Mouse (Mus musculus) lung, embryonic 16.5 days (tissue): ENCODE results near the gene Grk6. TPM values are rescaled to one million over a fixed set of nuclear protein-coding genes. Genes with fewer than 3 reads are reported as not detected.

Experiments used
- ATAC-seq: fragments of 200-750 bp; cut with Nextera tagmentation; 2 replicates; pipeline ENCODE4 v1.8.0; 2017; ENCODE audit warnings: low read depth, mild to moderate bottlenecking, moderate library complexity
- H3K27ac ChIP-seq: fragments of 300-500 bp; sonication (generic); 2 replicates; pipeline ENCODE4 v1.5.1; 2014; ENCODE audit warnings: mild to moderate bottlenecking, control low read depth, low read length
- H3K27me3 ChIP-seq: fragments of 300-500 bp; sonication (generic); 2 replicates; pipeline ENCODE4 v1.6.1; 2014; ENCODE audit warnings: low read depth, low read length, mixed read lengths; ENCODE audit not compliant: control insufficient read depth, insufficient read depth
- H3K36me3 ChIP-seq: fragments of 300-500 bp; sonication (generic); 2 replicates; pipeline ENCODE4 v1.6.1; 2014; ENCODE audit warnings: low read length; ENCODE audit not compliant: control insufficient read depth, insufficient read depth
- H3K4me1 ChIP-seq: fragments of 300-500 bp; sonication (generic); replicated peaks from 2 replicates; pipeline ENCODE4 v1.6.1; 2014; ENCODE audit warnings: low read length, mixed read lengths; ENCODE audit not compliant: control insufficient read depth, insufficient read depth
- H3K4me2 ChIP-seq: fragments of 300-500 bp; sonication (generic); 2 replicates; pipeline ENCODE4 v1.6.1; 2014; ENCODE audit warnings: low read depth, low read length, control low read depth
- H3K4me3 ChIP-seq: fragments of 300-500 bp; sonication (generic); 2 replicates; pipeline ENCODE4 v1.5.1; 2014; ENCODE audit warnings: mild to moderate bottlenecking, low read length, control low read depth
- H3K9ac ChIP-seq: fragments of 300-500 bp; sonication (generic); 2 replicates; pipeline ENCODE4 v1.6.1; 2014; ENCODE audit warnings: low read length, control low read depth
- H3K9me3 ChIP-seq: fragments of 300-500 bp; sonication (generic); 2 replicates; pipeline ENCODE4 v1.6.1; 2016; ENCODE audit warnings: low read length; ENCODE audit not compliant: control insufficient read depth
- WGBS: fragments of 180-500 bp; shearing (Covaris S2); extraction: QIAGEN DNeasy Blood & Tissue Kit; methylation state at CpG from one replicate; pipeline ENCODE4 v1.1.7; 2014; 5-methylcytosine and 5-hydroxymethylcytosine counted together
- polyA plus RNA-seq: library from polyadenylated mRNA; unstranded; fragments of >200 nt; fragmentation: Nextera tagmentation; extraction: Ambion mirVana; gene quantifications from 2 replicates; pipeline ENCODE4 v1.2.1, GENCODE M21; 2015

Grk6 gene
- polyA plus RNA-seq, 1 experiment from 2014 or later, result 15.5 TPM

- H3K9me3 ChIP-seq, result no peaks in the 10 kb centered on the region
- no peak overlapping the region for H3K4me2 ChIP-seq
- no peak for ATAC-seq
- H3K4me3 ChIP-seq, result no peak overlapping the region
- H3K4me1 ChIP-seq, result peaks cover 4% of the 10 kb centered on the region
- no peak overlapping the region for H3K27ac ChIP-seq
- whole genome bisulfite sequencing, result 77% methylated on average over 10 of the region's 10 CpGs
- no peaks in the 10 kb centered on the region for H3K27me3 ChIP-seq
- H3K36me3 ChIP-seq, result peaks cover 41% of the 10 kb centered on the region
- H3K9ac ChIP-seq, result no peak overlapping the region
Observed at GRCm38 (mm10) chr13:55451296-55451695, 6.4 kb downstream of the Grk6 start.

- 90% methylated on average over 16 of the region's 16 CpGs for WGBS
- Histone ChIP-seq H3K27me3 (no peaks in the 10 kb centered on the region), H3K36me3 (peaks cover 45% of the 10 kb centered on the region), H3K9me3 (no peaks in the 10 kb centered on the region), H3K27ac (no peak overlapping the region), H3K4me2 (no peak overlapping the region), H3K4me3 (no peak overlapping the region), H3K9ac (no peak overlapping the region), H3K4me1 (no peaks in the 10 kb centered on the region; the same call in 1 of the 2 replicates)
- ATAC-seq, result peak; percentile 37; the same call in 1 of the 2 replicates
Observed at GRCm38 (mm10) chr13:55451785-55452549, 7.1 kb downstream of the Grk6 start.

GRCm38 (mm10) chr13:55462965-55463364 is 18.1 kb downstream of the Grk6 start:
- Histone ChIP-seq H3K36me3 (peaks cover 15% of the 10 kb centered on the region), H3K27ac (no peak overlapping the region), H3K9me3 (no peaks in the 10 kb centered on the region), H3K9ac (no peak overlapping the region), H3K4me2 (no peak overlapping the region), H3K4me3 (no peak overlapping the region), H3K27me3 (no peaks in the 10 kb centered on the region), H3K4me1 (peaks cover 16% of the 10 kb centered on the region)
- 37% methylated on average over 2 of the region's 2 CpGs for WGBS
- ATAC-seq, result no peak

GRCm38 (mm10) chr13:55463399-55464026 is 18.6 kb downstream of the Grk6 start:
- 11% methylated on average over 14 of the region's 14 CpGs for WGBS
- peak; percentile 8; the same call in 1 of the 2 replicates for ATAC-seq
- no peaks in the 10 kb centered on the region for H3K9me3 ChIP-seq
- H3K4me2 ChIP-seq, result peak overlapping the region; percentile 99
- H3K27me3 ChIP-seq, result no peaks in the 10 kb centered on the region
- H3K9ac ChIP-seq, result peak overlapping the region; percentile 78
- peak overlapping the region; percentile 68 for H3K4me3 ChIP-seq
- peaks cover 12% of the 10 kb centered on the region for H3K36me3 ChIP-seq
- no peak overlapping the region for H3K27ac ChIP-seq
- H3K4me1 ChIP-seq, result peaks cover 16% of the 10 kb centered on the region

- Histone ChIP-seq H3K27ac (no peak within 1 kb of the TSS), H3K27me3 (no peaks in the 10 kb centered on the region)
- peak; percentile 59 for ATAC-seq
Observed at GRCm38 (mm10) chr13:55464027-55464884, 19.4 kb downstream of the Grk6 start, which contains the start of gene Prr7. TSS of gene Prr7 (plus strand) at chr13:55464267.

GRCm38 (mm10) chr13:55465184-55465583 is 20.3 kb downstream of the Grk6 start:
- WGBS, result 32% methylated on average over 3 of the region's 3 CpGs
- Histone ChIP-seq H3K4me2 (no peak overlapping the region), H3K9ac (peak overlapping the region; percentile 78), H3K36me3 (no peaks in the 10 kb centered on the region), H3K27ac (no peak overlapping the region), H3K27me3 (peaks cover under 1% of the 10 kb centered on the region; the same call in 1 of the 2 replicates), H3K9me3 (no peaks in the 10 kb centered on the region), H3K4me1 (peaks cover 16% of the 10 kb centered on the region), H3K4me3 (no peak overlapping the region)
- ATAC-seq, result no peak

More at GRCm38 (mm10) chr13:55464027-55464884, 19.4 kb downstream of the Grk6 start, which contains the start of gene Prr7:
- peak within 1 kb of the TSS; percentile 99 for H3K4me2 ChIP-seq
- peaks cover 16% of the 10 kb centered on the region for H3K4me1 ChIP-seq
- H3K9ac ChIP-seq, result peak within 1 kb of the TSS; percentile 78
- H3K9me3 ChIP-seq, result no peaks in the 10 kb centered on the region
- H3K4me3 ChIP-seq, result peak within 1 kb of the TSS; percentile 68
- peaks cover 5% of the 10 kb centered on the region; the same call in 1 of the 2 replicates for H3K36me3 ChIP-seq
- WGBS, result under 1% methylated on average over 69 of the region's 84 CpGs

GRCm38 (mm10) chr13:55465830-55466440 is 21.1 kb downstream of the Grk6 start:
- H3K36me3 ChIP-seq, result no peaks in the 10 kb centered on the region
- H3K4me2 ChIP-seq, result no peak overlapping the region
- no peak overlapping the region for H3K27ac ChIP-seq
- H3K9ac ChIP-seq, result no peak overlapping the region
- no peaks in the 10 kb centered on the region for H3K9me3 ChIP-seq
- peaks cover 3% of the 10 kb centered on the region; the same call in 1 of the 2 replicates for H3K27me3 ChIP-seq
- peaks cover 16% of the 10 kb centered on the region for H3K4me1 ChIP-seq
- H3K4me3 ChIP-seq, result no peak overlapping the region
- no peak for ATAC-seq
- 64% methylated on average over 5 of the region's 5 CpGs for WGBS

- Histone ChIP-seq H3K9ac (no peak overlapping the region), H3K4me1 (peaks cover 18% of the 10 kb centered on the region), H3K36me3 (no peaks in the 10 kb centered on the region), H3K9me3 (no peaks in the 10 kb centered on the region), H3K4me2 (no peak overlapping the region), H3K27ac (no peak overlapping the region), H3K4me3 (no peak overlapping the region), H3K27me3 (peaks cover 3% of the 10 kb centered on the region; the same call in 1 of the 2 replicates)
- WGBS, result 40% methylated on average over 13 of the region's 13 CpGs
- no peak for ATAC-seq
Observed at GRCm38 (mm10) chr13:55468851-55469560, 24.1 kb downstream of the Grk6 start.
